Mouse (Mus musculus) NIH3T3 (cell line): Measurements from ENCODE around the gene Mapkapk3.

ENCODE experiments used
- DNase-seq: peaks from one replicate; pipeline ENCODE4 v3.0.0-alpha.2; 2012; ENCODE audit warnings: low read depth

Mapkapk3 gene

DNA sequence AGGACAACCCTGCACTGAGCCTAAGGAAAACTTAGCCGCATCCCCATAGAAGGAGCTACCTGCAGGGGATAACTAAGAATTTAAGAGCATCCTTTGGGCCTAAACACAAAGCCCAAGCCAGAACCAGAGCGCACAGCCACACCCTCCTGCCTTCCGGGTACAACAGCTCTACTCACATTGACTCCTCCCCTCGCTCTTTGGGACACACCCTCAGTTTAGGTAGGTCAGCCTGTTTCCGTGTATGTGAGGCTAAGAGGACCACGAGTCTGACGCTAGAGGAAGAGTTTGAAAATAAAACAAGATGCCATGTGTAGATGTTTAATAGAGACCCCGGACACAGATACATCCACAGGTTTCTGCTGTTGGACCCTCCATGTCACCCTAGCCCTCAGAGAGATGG lies 966 bp downstream of the Mapkapk3 start:
- DNase-seq: peak; percentile 58

DNA sequence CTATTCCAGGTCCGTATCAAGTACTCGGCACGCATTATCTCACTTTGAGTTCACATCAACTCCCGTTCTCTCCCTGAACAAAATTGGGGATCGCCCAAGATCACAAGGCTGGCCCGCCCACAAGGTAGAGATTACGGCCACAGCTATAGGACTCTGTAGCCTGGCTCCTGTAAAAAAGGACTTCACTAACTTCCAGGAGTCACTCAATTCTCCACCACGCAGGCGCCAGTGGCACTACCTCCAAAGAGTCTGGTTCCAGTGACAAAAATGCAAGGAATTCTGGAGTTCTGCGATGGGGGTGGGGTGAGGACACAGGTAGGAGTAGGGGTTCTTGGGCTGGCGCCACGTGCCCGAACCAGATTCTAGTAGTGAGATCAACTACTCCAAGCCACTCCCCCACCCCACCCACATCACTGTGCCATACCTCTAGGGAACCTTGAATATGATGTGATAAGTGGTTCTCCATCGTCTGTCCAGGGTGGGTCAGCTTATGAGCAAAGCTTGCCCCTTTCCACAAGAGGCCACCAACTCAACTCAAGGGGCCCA lies 1.5 kb downstream of the Mapkapk3 start:
- DNase-seq: no peak

DNA sequence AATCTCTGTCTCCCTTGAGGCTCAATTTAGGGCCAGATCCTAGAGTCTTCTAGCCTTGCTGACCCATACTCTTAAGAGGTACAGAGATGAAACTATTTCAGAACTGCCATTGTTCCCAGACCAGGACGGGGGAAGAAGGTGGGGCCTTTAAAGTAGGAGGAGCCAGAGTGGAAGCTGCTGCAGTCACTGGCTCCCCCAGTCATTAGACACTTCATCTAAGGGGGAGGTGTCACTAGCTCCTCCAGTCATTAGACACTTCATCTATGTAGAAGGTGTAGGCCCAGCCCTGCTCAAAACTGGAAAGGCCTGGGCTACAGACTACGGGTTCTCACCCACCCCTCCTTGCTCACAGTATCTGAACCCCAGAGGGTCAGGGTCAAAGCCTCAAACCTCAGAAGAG lies 2.4 kb downstream of the Mapkapk3 start:
- DNase-seq: no peak

DNA sequence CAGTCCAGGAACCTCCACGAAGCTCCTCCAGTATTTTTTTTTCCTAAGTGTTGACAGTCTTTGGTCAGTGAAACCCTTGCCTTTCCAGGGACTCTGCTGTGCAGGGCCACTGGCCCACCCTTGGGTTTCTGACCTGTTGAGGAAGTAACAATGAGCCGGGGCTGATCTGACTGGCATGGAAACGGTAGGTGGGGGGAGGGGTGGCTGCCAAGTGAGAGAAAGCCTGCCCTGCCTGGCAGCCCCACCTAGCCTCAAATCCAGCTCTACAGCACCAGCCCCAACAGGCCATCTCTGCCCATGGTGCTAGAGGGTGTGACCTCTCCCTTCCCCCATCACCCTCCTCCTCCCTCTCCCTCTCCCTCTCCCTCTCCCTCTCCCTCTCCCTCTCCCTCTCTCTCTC lies 4.7 kb downstream of the Mapkapk3 start:
- no peak for DNase-seq

DNA sequence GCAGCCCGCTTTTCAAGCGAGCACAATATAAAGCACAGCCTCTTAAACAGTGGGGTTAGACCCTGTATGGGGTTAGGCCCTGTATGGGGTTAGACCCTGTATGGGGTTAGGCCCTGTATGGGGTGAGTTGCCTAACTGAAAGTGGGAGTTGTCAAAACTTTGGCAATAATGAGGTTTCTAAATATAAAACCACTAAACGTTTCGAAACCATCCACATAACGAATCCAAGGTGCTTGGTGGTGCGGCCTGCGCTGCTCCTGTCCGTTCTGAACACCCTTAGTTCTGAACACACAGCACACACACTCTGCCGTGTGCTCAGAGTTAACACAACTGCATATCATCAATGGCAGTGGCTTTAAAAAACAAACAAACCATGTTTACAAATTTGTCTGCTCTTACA lies 6.7 kb downstream of the Mapkapk3 start:
- DNase-seq: peak; percentile 81

DNA sequence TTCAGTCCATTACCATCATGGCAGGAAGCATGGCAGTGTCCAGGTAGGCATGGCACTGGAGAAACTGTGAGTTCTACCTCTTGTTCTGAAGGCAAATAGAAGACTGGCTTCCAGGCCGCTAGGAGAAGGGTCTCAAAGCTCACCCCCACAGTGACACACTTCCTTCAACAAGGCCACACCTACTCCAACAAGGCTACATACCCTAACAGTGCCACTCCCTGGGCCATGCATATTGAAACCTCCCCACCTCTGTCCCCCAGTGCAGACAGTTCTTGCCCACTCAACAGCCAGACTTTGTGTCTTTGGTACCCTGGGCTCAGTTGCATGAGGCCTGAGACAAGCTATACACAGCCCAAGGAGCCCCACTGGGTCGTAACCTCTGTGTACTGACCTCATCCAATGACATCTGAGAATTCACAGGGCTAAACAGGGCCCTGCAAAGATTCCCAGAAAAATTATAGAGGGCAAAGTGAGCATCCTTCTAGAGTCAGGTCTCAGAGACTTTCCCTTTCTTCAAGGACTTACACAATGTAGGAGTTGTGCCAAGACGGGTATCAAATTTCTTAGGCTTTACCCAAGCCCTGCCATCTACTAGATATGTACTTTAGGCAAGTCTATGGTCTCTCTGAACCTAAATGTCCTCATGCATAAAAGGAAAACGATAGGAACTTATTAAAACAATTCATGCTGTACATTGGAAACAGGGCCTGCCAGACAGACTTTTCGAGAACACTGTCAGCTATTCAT lies 8.3 kb downstream of the Mapkapk3 start:
- DNase-seq: peak; percentile 81

DNA sequence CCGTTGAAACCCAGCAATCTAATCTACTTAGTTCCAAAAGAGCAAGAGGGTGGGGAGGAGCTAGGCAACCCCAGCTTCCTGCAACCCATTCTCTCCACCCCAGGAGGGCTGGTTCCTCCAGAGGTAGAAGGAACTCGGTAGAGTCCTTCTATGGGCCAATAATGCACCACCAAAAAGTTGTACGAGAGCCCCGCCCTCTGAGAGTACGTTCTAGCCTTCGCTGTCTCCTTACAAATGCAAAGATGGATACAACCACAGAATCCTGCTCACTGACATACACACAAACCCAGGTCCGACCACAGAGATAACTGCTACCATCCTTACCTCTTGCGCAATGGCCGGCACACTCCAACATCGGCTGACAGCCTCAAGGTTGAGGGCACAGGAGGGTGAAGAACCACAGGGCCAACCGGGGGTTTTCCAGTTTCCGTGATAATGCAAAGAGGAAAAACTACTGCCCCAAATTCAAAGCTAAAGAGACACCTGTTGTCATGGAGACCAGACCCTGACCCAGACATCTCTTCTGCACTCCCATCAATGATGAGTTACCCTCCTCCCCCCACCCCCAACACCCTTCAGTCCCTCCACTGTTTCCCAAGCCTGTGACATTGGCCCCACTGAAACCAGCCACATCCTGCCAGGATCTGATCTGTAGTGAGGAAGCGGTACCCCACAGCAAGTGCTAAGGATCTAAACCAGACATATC lies 9.2 kb downstream of the Mapkapk3 start:
- no peak for DNase-seq

DNA sequence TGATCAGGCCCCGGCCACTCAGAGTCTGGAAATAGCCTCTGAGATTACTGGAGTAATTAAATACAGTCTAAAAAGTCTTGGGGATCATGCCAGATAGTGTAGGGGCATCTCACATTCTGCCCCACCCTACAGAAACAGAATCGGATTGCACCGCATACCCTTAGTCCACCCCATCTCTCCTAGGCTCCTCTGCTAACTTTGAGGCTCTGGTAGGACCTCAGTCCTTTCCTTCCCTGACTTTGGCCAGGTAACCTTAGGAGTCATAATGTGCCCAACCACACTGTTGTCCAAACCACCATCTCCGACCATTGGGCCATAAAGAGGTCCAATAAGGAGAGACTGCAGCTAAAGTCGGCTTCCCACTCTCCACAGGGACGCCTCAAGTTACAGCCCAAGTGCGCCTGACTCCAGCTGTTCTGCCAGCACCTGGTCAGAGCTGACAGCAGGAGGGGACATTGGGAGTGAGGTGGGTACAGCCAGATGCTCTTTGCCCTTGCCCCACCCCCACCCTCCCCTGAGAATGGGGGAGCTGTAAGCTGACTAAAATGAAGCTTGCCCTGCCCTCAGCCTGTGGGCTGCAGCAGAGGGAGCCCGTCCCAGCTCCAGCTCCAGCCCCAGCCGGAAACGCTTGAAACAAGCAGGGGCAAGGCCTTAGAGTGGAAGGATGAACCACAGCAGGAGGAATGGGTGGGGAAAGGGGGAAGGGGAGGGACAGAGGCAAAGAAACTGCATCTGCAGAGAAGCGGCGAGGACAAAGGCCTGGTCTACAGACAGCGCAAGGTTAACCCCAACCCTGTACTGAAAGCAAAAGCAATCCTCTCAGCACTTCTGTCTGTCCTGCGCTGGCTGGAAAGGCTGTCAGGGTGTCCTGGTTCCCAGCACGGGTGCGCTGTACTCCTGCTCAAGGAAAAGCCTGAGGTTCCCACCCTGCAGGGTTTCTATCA lies 10.0 kb downstream of the Mapkapk3 start:
- peak; percentile 59 for DNase-seq

DNA sequence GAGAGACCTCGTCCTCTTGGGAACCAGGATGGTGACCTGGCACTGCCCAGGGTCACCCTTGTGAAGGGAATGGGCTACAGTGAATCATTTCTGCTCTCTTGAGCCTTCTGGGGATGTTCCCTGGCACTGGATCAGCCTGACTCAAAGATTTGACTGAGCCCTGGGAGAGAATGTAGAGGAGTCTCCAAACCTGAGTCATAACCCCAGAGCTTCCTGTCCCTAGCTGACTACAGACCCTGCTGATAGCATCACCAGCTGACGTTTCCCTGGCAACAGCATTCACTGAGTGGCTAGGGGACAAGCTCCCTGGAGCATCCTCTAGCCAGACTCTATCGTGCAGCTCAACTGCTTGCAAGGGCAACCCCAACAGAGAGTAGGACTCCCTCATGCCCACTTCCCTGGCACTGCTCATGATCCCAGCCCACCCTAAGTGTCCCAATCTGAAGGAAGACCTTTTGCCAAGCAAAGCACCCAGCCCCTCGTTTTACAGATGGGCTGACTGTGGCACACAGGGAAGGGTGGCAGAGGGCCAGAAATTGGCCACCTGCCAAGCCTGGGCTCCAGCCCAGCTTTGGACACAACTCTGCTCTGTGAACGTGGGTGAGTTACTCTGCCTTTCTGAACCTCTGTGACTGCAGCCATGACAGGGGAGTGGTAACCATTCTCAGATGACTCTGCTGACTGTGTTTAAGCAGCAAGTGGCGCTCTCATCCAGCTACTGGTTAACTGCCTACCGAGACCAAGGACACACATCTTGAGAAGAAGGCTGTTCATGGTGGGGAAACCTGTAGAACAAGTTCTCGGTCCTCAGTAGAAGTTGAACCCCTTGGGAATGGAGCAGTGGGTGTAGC lies 10.9 kb downstream of the Mapkapk3 start:
- peak; percentile 92 for DNase-seq

DNA sequence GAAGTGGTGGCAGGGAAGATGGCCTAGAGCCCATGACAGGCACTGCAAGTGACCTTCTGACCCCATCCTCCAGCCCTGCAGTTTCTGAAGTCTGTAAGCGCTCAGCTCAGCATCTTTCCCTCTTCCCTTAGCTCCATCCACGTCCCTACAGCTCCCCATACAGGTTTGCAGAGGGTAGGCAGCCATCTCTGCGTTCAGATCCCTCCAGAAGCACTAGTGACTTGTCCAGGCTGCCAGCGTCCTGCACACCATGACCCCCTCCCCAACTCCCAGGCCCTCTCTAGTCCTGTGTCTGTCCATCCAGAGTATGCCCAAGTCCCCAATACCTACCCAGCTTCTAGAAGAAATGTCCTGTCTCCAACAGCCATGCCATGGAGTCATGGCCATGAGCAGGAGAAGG lies 11.6 kb downstream of the Mapkapk3 start:
- peak; percentile 46 for DNase-seq

DNA sequence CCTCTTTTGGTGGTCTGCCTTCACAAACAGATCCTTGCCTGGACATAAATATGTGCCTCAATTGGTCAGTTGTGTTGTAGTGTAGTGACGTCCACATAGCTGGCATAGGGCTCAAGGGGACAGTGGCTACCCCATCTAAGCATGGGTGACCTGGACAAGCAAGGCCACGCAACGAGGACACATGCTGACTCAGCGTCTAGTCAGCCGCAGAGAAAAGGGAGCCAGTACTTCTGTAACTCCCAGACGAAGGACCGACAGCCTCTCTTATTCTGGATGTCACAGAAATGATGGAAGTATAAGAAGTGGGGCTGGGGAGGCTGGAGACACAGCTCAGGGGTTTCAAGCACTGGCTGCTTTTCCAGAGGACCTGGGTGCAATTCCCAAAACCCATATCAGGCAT lies 12.1 kb downstream of the Mapkapk3 start:
- no peak for DNase-seq

DNA sequence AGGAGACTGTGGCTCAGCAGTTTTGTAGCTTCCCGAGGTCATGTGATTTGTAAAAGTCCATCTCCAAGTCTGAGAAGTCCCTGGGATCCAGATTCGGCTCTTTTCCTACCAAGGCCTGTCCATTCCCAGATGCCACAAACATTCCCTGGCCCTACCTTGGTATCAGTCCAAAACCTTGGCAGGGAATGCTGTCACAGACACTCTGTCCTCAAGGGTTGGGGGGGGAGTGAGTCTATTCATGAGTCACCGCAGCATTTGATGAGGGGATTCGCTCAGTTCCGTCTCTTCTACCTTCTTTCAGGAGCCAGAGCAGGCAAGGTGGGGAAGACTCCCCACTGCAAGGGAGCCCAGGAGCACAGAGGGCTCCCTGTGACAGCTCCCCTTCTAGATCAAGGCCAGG lies 14.0 kb downstream of the Mapkapk3 start:
- DNase-seq: no peak

DNA sequence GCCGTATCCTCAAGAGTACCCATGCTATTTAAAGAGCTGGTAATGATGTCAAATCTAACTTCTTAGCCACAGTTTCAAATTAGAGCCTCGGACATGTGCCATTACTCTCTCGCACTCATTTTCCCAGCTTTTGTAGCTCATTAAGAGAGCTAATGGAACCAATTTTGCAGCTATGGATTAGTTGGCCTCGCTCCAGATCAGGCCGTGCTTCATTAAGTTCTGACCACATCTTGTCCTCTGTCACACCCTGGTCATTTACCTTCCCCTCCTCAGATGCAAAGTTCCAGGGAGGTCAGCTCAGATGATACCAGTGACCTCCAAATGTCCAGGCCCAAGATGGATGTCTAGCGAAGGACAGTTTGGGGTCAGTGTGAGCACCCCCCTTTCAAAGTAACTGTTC lies 14.9 kb downstream of the Mapkapk3 start:
- no peak for DNase-seq

DNA sequence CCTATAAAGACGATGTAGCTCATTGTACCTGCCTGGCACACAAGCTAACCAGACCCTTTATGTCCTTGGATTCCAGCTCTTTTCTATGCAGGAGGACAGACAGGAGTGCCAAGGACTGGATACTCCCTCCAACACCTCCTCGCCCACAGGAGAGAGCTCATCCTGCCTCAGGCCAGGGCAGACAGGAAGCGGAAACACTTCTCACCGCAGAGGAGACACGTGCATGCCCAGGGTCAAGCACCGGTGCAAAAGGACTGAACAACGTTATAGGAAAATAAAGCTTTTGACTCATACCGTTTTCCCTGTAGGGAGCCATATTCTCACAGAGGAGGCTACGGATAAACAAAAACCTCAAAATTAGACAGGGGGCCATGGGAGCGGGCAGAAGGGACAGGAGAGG lies 16.5 kb downstream of the Mapkapk3 start:
- DNase-seq: no peak

DNA sequence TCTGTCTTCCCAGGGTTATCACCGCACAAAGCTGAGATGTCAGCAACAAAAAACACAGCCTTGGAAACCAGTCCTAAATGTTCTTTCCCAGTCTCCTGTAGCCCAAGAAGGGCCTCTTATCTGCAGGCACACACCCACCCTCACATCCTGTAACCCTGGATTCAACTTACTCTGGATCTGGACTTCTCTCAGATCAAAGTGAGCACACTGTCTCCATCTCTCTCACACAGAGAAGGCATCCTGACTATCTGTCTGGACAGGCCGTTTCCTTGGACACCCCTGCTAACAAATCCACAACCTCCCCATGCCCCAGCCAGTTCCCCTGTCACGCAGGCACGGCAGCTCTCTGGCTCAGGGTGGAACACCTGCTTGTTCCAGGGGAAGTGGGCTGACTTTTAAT lies 17.4 kb downstream of the Mapkapk3 start:
- DNase-seq: no peak

DNA sequence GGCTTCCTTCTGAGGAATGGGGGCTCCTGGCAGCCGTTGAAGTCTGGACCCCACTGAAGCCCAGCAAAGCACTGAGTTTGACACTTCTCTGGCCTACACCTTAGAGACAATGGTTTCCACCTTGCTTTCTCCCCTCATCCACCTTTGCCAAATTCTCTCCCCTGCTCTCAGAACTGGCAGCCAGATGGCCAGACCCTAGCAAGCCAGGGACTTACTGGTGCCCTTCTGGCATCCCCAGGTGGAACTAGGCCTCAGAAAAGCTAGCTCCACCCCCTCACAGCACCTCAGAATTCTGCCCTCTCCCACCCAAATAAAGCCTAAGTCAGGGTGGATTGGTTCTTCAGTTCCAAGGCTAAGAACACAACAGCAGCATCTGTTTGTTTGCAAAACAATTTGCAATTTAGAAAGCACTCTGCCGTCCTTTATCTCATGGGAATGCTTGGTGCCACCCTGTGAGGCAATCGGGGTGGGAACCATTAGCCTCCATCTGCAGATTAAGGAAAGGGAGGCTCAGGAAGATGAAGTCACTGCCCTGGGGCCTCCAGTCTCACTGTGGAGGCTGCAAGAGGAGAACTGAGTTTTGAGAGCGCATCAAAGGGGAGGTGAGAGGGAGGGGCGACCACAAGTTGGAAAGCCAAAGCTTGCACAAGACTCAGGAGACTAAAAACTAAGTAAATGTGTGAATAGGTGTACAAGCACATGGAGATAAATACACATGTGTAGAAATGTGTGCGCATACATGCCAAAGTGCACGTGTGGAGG lies 18.3 kb downstream of the Mapkapk3 start:
- DNase-seq: peak; percentile 34

DNA sequence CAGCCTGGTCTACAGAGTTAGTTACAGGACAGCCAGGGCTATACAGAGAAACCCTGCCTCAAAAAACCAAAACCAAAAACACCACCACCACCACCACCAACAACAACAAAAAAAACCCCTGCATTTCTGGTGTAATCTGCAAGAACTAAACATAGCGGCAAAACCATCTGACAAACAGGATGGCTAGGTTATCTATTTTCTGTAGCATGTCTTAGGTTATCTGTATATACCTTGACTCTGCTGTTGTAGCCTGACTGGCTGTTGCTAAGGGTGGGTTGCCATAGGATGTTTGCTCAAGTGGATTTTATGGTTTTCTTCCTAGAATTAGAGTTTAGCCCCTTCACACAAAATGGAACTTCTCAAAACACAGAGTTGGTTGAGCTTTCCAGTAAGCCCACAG lies 19.9 kb downstream of the Mapkapk3 start:
- DNase-seq: no peak

DNA sequence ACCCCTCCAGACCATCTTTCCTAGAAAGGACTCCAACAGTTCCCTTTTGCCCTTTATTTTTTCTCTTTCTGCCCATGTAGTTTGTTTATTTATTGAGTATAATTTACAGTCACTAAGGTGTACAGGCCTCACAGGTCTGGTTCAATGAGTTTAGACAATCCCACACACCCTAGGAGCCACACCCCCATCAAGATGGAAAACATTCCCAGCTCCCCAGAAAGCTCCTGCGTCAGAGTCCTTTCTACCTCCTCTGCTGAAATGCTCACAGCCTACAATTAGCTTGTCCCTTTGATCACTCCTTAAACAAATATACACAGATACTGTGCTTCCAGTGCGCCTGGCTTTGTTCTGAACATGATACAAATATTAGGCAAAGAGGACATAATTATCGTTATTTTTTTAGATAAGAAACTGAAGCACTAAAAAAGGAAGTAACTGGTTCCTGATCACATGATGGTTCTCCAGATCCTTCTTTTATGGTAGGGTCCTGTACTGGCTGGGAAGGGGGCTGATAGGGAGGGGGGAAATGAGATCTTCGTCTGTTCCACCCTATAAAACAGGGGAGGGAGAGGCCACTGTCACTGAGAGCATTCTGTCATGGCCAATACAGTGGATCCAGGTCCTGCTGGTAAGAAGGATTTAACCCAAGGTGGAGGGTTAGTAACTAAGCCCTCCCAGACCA lies 21.8 kb downstream of the Mapkapk3 start:
- DNase-seq: no peak

DNA sequence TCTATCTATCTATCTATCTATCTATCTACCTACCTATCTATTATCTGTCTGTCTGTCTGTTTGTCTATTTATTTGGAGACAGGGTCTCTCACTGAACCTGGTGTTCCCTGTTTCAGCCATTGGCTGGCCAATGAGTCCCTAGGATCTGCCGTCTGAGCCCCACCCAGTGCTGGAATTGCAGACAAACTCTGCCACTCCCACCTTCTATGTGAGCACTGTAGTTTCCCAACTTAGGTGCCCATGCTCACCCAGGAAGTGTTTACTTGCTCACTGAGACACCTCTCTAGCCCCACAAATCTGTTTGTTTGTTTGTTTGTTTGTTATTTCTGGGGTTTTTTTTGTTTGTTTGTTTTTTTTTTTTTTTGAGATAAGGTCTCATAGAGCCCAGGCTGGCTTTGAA lies 22.6 kb downstream of the Mapkapk3 start:
- no peak for DNase-seq

DNA sequence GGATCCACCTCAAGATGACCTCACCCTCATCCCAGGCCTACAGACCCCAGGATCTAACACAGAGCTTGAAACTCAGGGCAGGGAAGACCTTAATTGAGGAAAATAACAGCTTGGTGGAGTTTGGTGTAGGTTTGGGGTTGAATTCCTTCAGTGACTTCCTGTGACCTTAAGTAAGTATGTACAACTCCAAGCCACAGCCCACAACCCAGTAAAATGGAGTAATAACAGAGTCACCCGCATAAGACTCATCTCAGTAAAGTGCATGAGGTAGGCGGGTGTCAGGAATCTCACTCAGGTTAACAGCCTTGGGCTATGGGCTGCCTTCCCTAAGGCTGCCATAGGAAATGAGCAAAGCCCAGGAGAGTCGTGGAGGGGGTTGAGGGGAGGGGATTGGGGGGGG lies 24.9 kb downstream of the Mapkapk3 start:
- DNase-seq: peak; percentile 38
